Mouse (Mus musculus) brain, embryonic 14.5 days (tissue): ENCODE data around the gene Bivm. TPM values are rescaled to one million over a fixed set of nuclear protein-coding genes. Genes with fewer than 3 reads are reported as not detected.

Source experiments
- DNase-seq: peaks from one replicate; pipeline ENCODE4 v3.0.0-alpha.2; 2011; ENCODE audit warnings: low read depth
- CTCF ChIP-seq: fragments of 200-500 bp; IDR thresholded peaks from 2 replicates; pipeline ENCODE4 v1.5.1; 2012; ENCODE audit warnings: inconsistent platforms, mild to moderate bottlenecking, moderate library complexity, borderline replicate concordance; ENCODE audit not compliant: insufficient read depth, insufficient read length; ENCODE audit errors: extremely low read depth
- POLR2A ChIP-seq: fragments of 200-500 bp; IDR thresholded peaks from 2 replicates; pipeline ENCODE4 v1.6.1; 2012; ENCODE audit warnings: mild to moderate bottlenecking, inconsistent platforms, borderline replicate concordance; ENCODE audit not compliant: poor library complexity, insufficient read depth, insufficient read length, severe bottlenecking; ENCODE audit errors: extremely low read depth
- polyA plus RNA-seq: library from polyadenylated mRNA; depleted of rRNA; stranded (reverse); fragments of >200 nt; gene quantifications from 2 replicates; pipeline ENCODE4 v1.2.3, GENCODE M21; 2012; rRNA removed

The Bivm gene
- polyA plus RNA-seq, 1 experiment, result 20.9 TPM

- DNase-seq, result peak; percentile 98
- TF ChIP-seq CTCF (no peak), POLR2A (peak; percentile 83; the same call in 1 of the 2 replicates)
Measured at GRCm38 (mm10) chr1:44147563-44148381, 29.0 kb downstream of the Bivm start, which contains the start of gene Ercc5. Gene Ercc5 (plus strand): TSS chr1:44147744.

DNA sequence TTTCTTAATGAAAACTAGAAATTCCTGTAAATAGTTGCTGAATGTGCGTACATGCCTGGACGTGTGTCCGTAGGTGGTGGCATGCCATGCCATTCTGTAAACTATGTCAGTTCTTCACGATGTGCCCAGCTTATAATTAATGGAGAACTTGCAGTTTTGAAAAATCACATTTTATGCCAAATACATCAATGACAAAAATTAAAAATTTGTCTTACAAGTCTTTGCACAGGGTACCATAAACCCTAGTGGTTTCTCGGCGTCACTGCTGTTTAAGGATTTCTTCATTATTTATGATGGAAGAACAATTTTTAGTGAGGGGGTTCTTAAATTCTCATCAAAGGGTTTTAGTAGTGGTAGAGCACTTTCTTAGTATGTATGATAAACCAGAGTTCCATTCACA is 29.9 kb downstream of the Bivm start:
- no peak for TF ChIP-seq POLR2A
- TF ChIP-seq CTCF, result no peak
- peak; percentile 49 for DNase-seq

- no peak for TF ChIP-seq CTCF
- no peak for TF ChIP-seq POLR2A
- DNase-seq, result peak; percentile 31
Measured at GRCm38 (mm10) chr1:44155287-44155686, 36.5 kb downstream of the Bivm start.

GRCm38 (mm10) chr1:44158317-44158716 is 39.6 kb downstream of the Bivm start:
- no peak for TF ChIP-seq POLR2A
- no peak for TF ChIP-seq CTCF

DNA sequence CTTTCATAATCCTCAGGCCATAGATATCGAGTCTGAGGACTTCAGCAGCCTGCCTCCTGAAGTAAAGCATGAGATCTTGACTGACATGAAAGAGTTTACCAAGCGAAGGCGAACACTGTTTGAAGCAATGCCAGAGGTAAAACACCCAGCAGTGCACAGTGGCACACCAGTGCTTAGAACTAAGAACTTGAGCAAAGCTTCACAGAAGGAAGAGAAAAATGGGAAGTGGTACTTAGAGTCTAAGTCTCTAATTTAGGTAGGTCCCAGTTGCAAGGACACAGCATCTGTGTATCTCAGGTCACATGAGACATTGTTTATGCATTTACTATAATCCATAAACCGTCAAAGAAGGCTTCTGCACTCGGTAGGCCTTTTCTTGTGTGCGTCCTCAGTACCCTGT is 43.1 kb downstream of the Bivm start:
- TF ChIP-seq CTCF (no peak), POLR2A (no peak)
- no peak for DNase-seq

More at GRCm38 (mm10) chr1:44158317-44158716, 39.6 kb downstream of the Bivm start:
- no peak for DNase-seq

- DNase-seq, result no peak
- TF ChIP-seq POLR2A (no peak), CTCF (no peak)
Measured at GRCm38 (mm10) chr1:44162389-44162788, 43.6 kb downstream of the Bivm start.

GRCm38 (mm10) chr1:44167859-44168383 is 49.2 kb downstream of the Bivm start:
- no peak for DNase-seq
- TF ChIP-seq CTCF, result no peak
- TF ChIP-seq POLR2A, result no peak

DNA sequence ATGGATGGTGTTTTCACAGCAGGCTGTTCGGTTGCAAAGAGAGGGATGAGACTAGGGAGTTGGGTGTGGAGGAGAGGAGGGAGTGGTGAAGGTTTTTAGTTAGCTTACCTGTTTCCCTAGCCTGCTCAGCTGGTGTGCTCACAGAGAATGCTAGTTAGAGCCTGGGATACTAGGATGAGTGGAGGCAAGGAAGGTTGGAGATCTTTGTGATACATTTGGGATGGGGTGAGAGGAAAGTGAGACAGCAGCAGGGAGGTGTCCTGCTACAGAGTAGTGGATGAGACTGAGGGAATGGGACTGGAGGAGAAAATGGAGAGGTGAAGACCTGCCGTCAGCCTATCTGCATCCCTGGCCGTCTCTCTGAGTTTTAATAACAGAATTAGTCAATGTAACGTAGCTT is 53.9 kb downstream of the Bivm start:
- no peak for DNase-seq

DNA sequence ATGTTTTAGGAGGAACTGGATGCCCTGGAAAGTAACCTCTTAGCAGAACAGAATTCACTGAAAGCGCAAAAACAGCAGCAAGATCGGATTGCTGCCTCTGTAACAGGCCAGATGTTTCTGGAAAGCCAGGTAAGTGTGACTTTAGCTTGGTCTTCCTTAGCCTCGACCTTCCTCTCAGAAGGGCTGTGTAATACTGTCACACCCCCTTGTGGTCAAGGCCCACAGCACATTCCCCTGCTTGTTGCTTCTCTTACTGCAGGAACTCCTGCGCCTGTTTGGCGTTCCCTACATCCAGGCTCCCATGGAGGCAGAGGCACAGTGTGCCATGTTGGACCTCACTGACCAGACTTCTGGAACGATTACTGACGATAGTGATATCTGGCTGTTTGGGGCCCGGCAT is 55.1 kb downstream of the Bivm start:
- no peak for DNase-seq
- TF ChIP-seq POLR2A (no peak), CTCF (peak; percentile 24; the same call in 1 of the 2 replicates)

More for the DNA sequence above, 53.9 kb downstream of the Bivm start:
- no peak for TF ChIP-seq POLR2A
- TF ChIP-seq CTCF, result no peak

GRCm38 (mm10) chr1:44178086-44178485 is 59.3 kb downstream of the Bivm start:
- no peak for DNase-seq
- TF ChIP-seq POLR2A (no peak), CTCF (no peak)

DNA sequence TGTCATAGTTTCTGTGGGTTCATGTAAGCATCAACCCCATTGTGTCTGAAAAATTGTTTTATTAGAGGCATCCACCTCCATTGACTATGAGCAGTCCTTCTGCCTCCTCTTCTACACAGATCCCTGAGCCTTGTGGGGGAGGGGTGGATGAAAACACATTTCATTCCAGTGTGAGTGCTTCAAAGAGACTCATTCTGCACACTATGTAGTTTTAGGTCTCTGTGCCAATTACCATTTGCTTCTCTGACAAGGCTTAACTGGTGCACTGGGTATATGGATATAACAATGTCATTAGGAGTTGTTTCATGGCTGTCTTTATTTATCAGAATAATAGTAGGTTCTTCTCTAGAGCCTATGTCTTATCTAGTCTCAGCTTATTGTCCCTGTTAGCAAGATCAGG is 67.6 kb downstream of the Bivm start:
- no peak for DNase-seq
- TF ChIP-seq POLR2A, result no peak
- TF ChIP-seq CTCF, result no peak

Other genes starting within 250 kb of the Bivm start
- 23.4 and 31.9 TPM in 2 replicates for gene Tpp2, start 185.3 kb upstream of the Bivm start, polyA plus RNA-seq
- 1.5 and 1.7 TPM in 2 replicates for gene Mettl21c, start 98.9 kb upstream of the Bivm start, polyA plus RNA-seq
- 0.15 and 0.23 TPM in 2 replicates for gene Gm8251, start 57.0 kb upstream of the Bivm start, polyA plus RNA-seq
- gene Tex30, start 16.5 kb upstream of the Bivm start, polyA plus RNA-seq, result 20.7 and 32.6 TPM in 2 replicates
- gene Kdelc1, start 149 bp upstream of the Bivm start, polyA plus RNA-seq, result 24.2 and 32.2 TPM in 2 replicates
- gene Ercc5, start 28.8 kb downstream of the Bivm start, polyA plus RNA-seq, result 28.5 and 28.7 TPM in 2 replicates
- gene Mettl21e, start 100.0 kb downstream of the Bivm start, polyA plus RNA-seq, result not detected in 2 replicates